In the genomic region with DNA sequence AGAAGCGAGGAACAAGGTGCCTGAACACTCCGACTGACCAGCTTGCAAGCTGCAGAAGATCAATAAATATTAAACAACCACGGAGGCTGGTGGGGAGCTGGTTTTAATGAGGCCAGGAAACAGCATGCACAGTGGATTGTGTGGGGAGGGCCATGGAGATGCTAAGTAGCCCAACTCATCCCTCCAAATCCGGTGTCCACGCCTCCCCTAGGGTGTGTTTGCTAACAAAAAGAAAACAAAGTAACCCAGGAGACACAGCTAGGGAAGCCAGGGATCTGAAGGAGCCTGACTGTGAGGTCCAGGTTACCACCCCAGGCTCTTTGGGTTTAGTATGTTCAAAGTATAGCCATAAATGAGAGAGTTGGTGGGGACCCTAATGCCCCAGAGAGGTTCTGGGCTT, we compare ENCODE assay signal across 24 mouse cellular contexts. TPM values are rescaled to one million over a fixed set of nuclear protein-coding genes. Genes with fewer than 3 reads are reported as not detected.
"Had no signal": no experiment of that assay in that cellular context is flagged by ENCODE, and none has a peak within 500 bp of the region (broad histone marks: within the 10 kb centered on the region; RNA-seq: fewer than 3 reads in every experiment).

No protein-coding gene starts in this region.

- H3K4me1 ChIP-seq: kidney, embryonic 15.5 days; limb, embryonic 10.5 days; limb, embryonic 13.5 days; liver, embryonic 12.5 days; liver, embryonic 15.5 days; lung, embryonic 15.5 days; midbrain, embryonic 15.5 days; neural tube, embryonic 13.5 days had no signal

- ATAC-seq: liver, embryonic 12.5 days; midbrain, embryonic 15.5 days had no signal

- H3K27ac ChIP-seq: kidney, embryonic 15.5 days; limb, embryonic 10.5 days; limb, embryonic 13.5 days; liver, embryonic 12.5 days; liver, embryonic 15.5 days; lung, embryonic 15.5 days; midbrain, embryonic 15.5 days; neural tube, embryonic 13.5 days had no signal

- H3K4me2 ChIP-seq: kidney, embryonic 15.5 days; limb, embryonic 13.5 days; liver, embryonic 12.5 days; liver, embryonic 15.5 days; lung, embryonic 15.5 days; midbrain, embryonic 11.5 days; midbrain, embryonic 15.5 days; neural tube, embryonic 13.5 days had no signal

- H3K27me3 ChIP-seq: kidney, embryonic 15.5 days; limb, embryonic 13.5 days; liver, embryonic 12.5 days; liver, embryonic 15.5 days; lung, embryonic 15.5 days; midbrain, embryonic 15.5 days; neural tube, embryonic 13.5 days had no signal

- H3K9ac ChIP-seq: kidney, embryonic 15.5 days; limb, embryonic 13.5 days; liver, embryonic 12.5 days; liver, embryonic 15.5 days; lung, embryonic 15.5 days; midbrain, embryonic 15.5 days; neural tube, embryonic 13.5 days had no signal

- DNase-seq: kidney, adult 11 months; kidney, adult 8-10 months; kidney, postnatal 10 days; kidney, postnatal 36 days; layer of hippocampus, adult 9-11 months; liver; lung, adult 18-20 months; lung, postnatal 14 days; lung, postnatal 4 days; thymus, postnatal 25 days had no signal

- H3K9me3 ChIP-seq: kidney, embryonic 15.5 days; limb, embryonic 10.5 days; limb, embryonic 13.5 days; liver, embryonic 12.5 days; liver, embryonic 15.5 days; lung, embryonic 15.5 days; midbrain, embryonic 15.5 days; neural tube, embryonic 13.5 days had no signal

- H3K36me3 ChIP-seq: kidney, embryonic 15.5 days; limb, embryonic 10.5 days; limb, embryonic 13.5 days; liver, embryonic 12.5 days; liver, embryonic 15.5 days; lung, embryonic 15.5 days; midbrain, embryonic 15.5 days; neural tube, embryonic 13.5 days had no signal

- H3K4me3 ChIP-seq: kidney, embryonic 15.5 days; limb, embryonic 10.5 days; limb, embryonic 13.5 days; liver, embryonic 12.5 days; liver, embryonic 15.5 days; lung, embryonic 15.5 days; midbrain, embryonic 15.5 days; myocyte; neural tube, embryonic 13.5 days had no signal

RNA-seq across cellular contexts. Expression of gene Grin2a, which starts 41.1 kb away (rescaled TPM):
- total RNA-seq: megakaryocyte progenitor cell, adult 5-6 weeks; megakaryocyte-erythroid progenitor cell, adult 5-6 weeks; monocyte, adult 5-6 weeks had no signal
- polyA plus RNA-seq: liver, embryonic 15.5 days; thymus, postnatal 0 days had no signal
